Mouse (Mus musculus) lung, embryonic 16.5 days (tissue): ENCODE data around the gene Vamp1. TPM values are rescaled to one million over a fixed set of nuclear protein-coding genes. Genes with fewer than 3 reads are reported as not detected.

Experiments
- ATAC-seq: fragments of 200-750 bp; cut with Nextera tagmentation; 2 replicates; pipeline ENCODE4 v1.8.0; 2017; ENCODE audit warnings: low read depth, mild to moderate bottlenecking, moderate library complexity
- H3K27ac ChIP-seq: fragments of 300-500 bp; sonication (generic); 2 replicates; pipeline ENCODE4 v1.5.1; 2014; ENCODE audit warnings: mild to moderate bottlenecking, control low read depth, low read length
- H3K27me3 ChIP-seq: fragments of 300-500 bp; sonication (generic); 2 replicates; pipeline ENCODE4 v1.6.1; 2014; ENCODE audit warnings: low read depth, low read length, mixed read lengths; ENCODE audit not compliant: control insufficient read depth, insufficient read depth
- H3K36me3 ChIP-seq: fragments of 300-500 bp; sonication (generic); 2 replicates; pipeline ENCODE4 v1.6.1; 2014; ENCODE audit warnings: low read length; ENCODE audit not compliant: control insufficient read depth, insufficient read depth
- H3K4me1 ChIP-seq: fragments of 300-500 bp; sonication (generic); replicated peaks from 2 replicates; pipeline ENCODE4 v1.6.1; 2014; ENCODE audit warnings: low read length, mixed read lengths; ENCODE audit not compliant: control insufficient read depth, insufficient read depth
- H3K4me2 ChIP-seq: fragments of 300-500 bp; sonication (generic); 2 replicates; pipeline ENCODE4 v1.6.1; 2014; ENCODE audit warnings: low read depth, low read length, control low read depth
- H3K4me3 ChIP-seq: fragments of 300-500 bp; sonication (generic); 2 replicates; pipeline ENCODE4 v1.5.1; 2014; ENCODE audit warnings: mild to moderate bottlenecking, low read length, control low read depth
- H3K9ac ChIP-seq: fragments of 300-500 bp; sonication (generic); 2 replicates; pipeline ENCODE4 v1.6.1; 2014; ENCODE audit warnings: low read length, control low read depth
- H3K9me3 ChIP-seq: fragments of 300-500 bp; sonication (generic); 2 replicates; pipeline ENCODE4 v1.6.1; 2016; ENCODE audit warnings: low read length; ENCODE audit not compliant: control insufficient read depth
- WGBS: fragments of 180-500 bp; shearing (Covaris S2); extraction: QIAGEN DNeasy Blood & Tissue Kit; methylation state at CpG from one replicate; pipeline ENCODE4 v1.1.7; 2014; 5-methylcytosine and 5-hydroxymethylcytosine counted together
- polyA plus RNA-seq: library from polyadenylated mRNA; unstranded; fragments of >200 nt; fragmentation: Nextera tagmentation; extraction: Ambion mirVana; gene quantifications from 2 replicates; pipeline ENCODE4 v1.2.1, GENCODE M21; 2015

The Vamp1 gene
- polyA plus RNA-seq, 1 experiment from 2014 or later: 5.2 TPM

DNA sequence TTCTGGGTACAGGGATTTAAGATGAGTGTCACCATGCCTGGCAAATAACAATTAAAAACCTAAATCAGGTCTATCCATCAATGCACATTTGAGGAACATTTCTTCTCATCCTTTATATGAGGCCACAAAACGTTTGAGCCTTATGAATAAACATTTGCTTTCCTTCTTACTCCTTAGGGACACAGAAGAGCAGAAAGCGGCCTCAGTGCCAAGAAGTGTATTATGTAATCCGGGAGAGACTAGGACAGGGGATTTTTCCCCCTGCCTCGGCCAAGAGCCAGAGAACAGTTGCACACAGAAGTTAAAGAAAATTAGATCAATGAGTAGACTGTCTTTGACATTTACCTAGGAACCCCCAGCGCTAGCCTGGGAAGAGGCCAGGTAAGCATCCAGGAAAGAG, 33.2 kb upstream of the Vamp1 start:
- Histone ChIP-seq H3K27ac (no peak overlapping the region), H3K27me3 (no peaks in the 10 kb centered on the region), H3K9ac (no peak overlapping the region), H3K4me2 (no peak overlapping the region), H3K4me1 (no peaks in the 10 kb centered on the region), H3K4me3 (no peak overlapping the region), H3K9me3 (no peaks in the 10 kb centered on the region), H3K36me3 (peaks cover 84% of the 10 kb centered on the region)
- 76% methylated on average over 5 of the region's 5 CpGs for WGBS
- ATAC-seq: no peak

DNA sequence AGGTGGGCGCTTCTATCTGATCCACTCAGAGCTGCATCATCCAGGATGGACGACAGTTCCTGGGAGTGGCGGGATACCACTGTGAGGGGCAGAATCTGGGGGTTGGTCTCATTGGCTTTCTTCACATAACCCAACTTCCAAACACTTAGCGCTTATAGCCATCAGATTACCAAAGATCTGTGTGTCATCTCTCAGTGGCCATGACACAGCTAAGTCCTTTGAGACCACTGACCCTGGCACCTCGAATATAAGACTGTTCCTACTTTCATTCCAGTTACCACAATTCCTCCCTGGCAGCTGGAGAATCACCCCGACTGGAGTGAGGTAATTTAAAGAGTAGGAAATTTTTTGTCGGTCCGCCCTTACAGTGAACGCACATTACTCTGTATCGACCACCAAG, 29.1 kb upstream of the Vamp1 start:
- ATAC-seq: no peak
- Histone ChIP-seq H3K4me1 (peaks cover 8% of the 10 kb centered on the region), H3K36me3 (peaks cover 57% of the 10 kb centered on the region), H3K27me3 (no peaks in the 10 kb centered on the region), H3K9ac (no peak overlapping the region), H3K27ac (no peak overlapping the region), H3K9me3 (no peaks in the 10 kb centered on the region), H3K4me2 (no peak overlapping the region), H3K4me3 (no peak overlapping the region)
- WGBS: 94% methylated on average over 10 of the region's 10 CpGs

- peaks cover 24% of the 10 kb centered on the region for H3K36me3 ChIP-seq
- H3K4me3 ChIP-seq: peak overlapping the region; percentile 74
- H3K4me1 ChIP-seq: peaks cover 17% of the 10 kb centered on the region
- no peak for ATAC-seq
- peak overlapping the region; percentile 92 for H3K27ac ChIP-seq
- peak overlapping the region; percentile 63 for H3K4me2 ChIP-seq
- H3K9me3 ChIP-seq: no peaks in the 10 kb centered on the region
- peak overlapping the region; percentile 81 for H3K9ac ChIP-seq
- H3K27me3 ChIP-seq: no peaks in the 10 kb centered on the region
Measured at GRCm38 (mm10) chr6:125190816-125191215, 24.5 kb upstream of the Vamp1 start.

DNA sequence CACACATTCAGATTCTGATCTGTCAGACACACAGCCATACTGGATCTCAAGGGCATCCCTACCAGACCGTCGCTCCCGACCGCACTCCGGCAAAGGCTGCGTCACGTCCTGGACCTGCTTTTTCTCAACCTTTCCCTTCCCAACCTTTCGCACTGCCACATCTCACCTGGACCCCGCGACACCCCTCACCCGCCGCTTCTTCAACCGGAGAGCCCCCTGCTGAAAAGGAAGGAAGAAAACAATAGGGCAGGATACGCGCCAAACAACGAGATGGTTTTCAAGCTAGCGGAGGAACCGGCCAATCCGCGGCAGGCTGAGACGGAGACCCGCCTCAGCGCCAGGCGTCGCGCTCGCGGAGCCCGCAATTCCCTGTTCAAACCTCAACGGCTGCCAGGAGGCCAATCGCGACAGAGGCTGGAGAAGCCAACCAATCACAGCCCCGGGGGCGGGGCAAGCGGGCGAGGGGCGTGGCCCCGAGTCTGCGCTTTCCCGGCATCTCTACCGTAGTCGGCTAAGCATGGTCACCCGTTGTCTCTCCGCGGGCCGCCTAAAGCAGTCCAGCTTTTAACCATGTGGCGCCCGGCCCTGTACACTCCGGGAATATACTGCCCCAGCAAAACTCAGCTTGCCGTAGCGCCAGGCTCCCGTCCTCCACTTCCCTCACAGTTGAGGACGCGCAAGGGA, 23.9 kb upstream of the Vamp1 start, which contains the start of the genes Ncapd2 and Mrpl51:
Gene Ncapd2, minus strand, starts transcription at position 370 of the 684 bp plus-strand sequence.
Gene Mrpl51, plus strand, starts transcription at position 470 of the 684 bp plus-strand sequence.
- no peaks in the 10 kb centered on the region for H3K9me3 ChIP-seq
- H3K4me3 ChIP-seq: peak within 1 kb of the TSS; percentile 74
- peak within 1 kb of the TSS; percentile 81 for H3K9ac ChIP-seq
- peak; percentile 97 for ATAC-seq
- H3K36me3 ChIP-seq: peaks cover 17% of the 10 kb centered on the region
- H3K4me2 ChIP-seq: peak within 1 kb of the TSS; percentile 82
- under 1% methylated on average over 54 of the region's 54 CpGs for WGBS
- H3K27ac ChIP-seq: peak within 1 kb of the TSS; percentile 100
- no peaks in the 10 kb centered on the region for H3K27me3 ChIP-seq
- H3K4me1 ChIP-seq: peaks cover 17% of the 10 kb centered on the region

DNA sequence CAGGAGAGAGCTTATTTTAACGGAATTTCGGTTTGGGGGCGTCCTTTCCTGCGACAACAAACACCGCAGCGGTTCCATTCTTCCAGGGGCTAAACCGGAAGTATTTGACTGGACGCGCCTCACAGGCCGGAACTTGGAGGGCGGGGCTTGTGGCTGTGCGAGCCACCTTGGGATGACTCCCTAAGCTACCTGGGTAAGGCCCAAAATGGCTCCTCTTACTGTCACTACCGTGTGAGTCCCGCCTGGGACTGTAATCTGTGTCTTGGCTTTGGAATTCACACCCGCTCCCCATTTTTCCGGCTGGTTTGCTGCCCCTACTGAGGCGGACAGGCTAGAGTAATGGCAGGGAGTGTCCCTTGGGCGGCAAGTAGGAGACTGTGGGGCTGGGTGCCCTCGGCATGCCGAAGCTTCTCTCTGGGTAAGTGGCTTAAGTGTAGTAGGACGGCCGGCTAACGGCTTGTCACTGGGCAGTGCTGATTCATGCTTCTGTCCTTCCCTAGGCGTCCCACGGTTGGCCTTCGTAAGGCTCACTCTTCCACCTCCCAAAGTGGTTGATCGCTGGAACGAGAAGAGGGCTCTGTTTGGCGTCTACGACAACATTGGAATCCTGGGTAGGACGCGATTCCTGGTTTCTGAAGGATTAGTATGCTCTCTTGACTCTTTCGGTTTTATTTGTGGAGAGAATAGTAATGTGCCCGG, 23.2 kb upstream of the Vamp1 start:
- Histone ChIP-seq H3K27me3 (no peaks in the 10 kb centered on the region), H3K9me3 (no peaks in the 10 kb centered on the region), H3K27ac (peak overlapping the region; percentile 100), H3K4me3 (peak overlapping the region; percentile 74), H3K36me3 (peaks cover 10% of the 10 kb centered on the region), H3K9ac (peak overlapping the region; percentile 80), H3K4me2 (peak overlapping the region; percentile 82), H3K4me1 (peaks cover 17% of the 10 kb centered on the region)
- ATAC-seq: peak; percentile 93
- WGBS: under 1% methylated on average over 34 of the region's 34 CpGs

GRCm38 (mm10) chr6:125192841-125193240, 22.5 kb upstream of the Vamp1 start:
- peak overlapping the region; percentile 82 for H3K4me2 ChIP-seq
- peak overlapping the region; percentile 80 for H3K9ac ChIP-seq
- H3K27me3 ChIP-seq: no peaks in the 10 kb centered on the region
- H3K36me3 ChIP-seq: peaks cover 3% of the 10 kb centered on the region; the same call in 1 of the 2 replicates
- no peak for ATAC-seq
- peak overlapping the region; percentile 74 for H3K4me3 ChIP-seq
- peak overlapping the region; percentile 100 for H3K27ac ChIP-seq
- WGBS: 28% methylated on average over 5 of the region's 5 CpGs
- peaks cover 17% of the 10 kb centered on the region for H3K4me1 ChIP-seq
- no peaks in the 10 kb centered on the region for H3K9me3 ChIP-seq

- no peak overlapping the region; the same call in 1 of the 2 replicates for H3K4me3 ChIP-seq
- no peaks in the 10 kb centered on the region for H3K9me3 ChIP-seq
- H3K4me2 ChIP-seq: no peak overlapping the region; the same call in 1 of the 2 replicates
- no peak for ATAC-seq
- 45% methylated on average over 7 of the region's 7 CpGs for WGBS
- peaks cover 17% of the 10 kb centered on the region for H3K4me1 ChIP-seq
- H3K9ac ChIP-seq: no peak overlapping the region
- no peaks in the 10 kb centered on the region for H3K27me3 ChIP-seq
- no peak overlapping the region for H3K27ac ChIP-seq
- H3K36me3 ChIP-seq: peaks cover 3% of the 10 kb centered on the region; the same call in 1 of the 2 replicates
Measured at GRCm38 (mm10) chr6:125193390-125193789, 22.0 kb upstream of the Vamp1 start.

DNA sequence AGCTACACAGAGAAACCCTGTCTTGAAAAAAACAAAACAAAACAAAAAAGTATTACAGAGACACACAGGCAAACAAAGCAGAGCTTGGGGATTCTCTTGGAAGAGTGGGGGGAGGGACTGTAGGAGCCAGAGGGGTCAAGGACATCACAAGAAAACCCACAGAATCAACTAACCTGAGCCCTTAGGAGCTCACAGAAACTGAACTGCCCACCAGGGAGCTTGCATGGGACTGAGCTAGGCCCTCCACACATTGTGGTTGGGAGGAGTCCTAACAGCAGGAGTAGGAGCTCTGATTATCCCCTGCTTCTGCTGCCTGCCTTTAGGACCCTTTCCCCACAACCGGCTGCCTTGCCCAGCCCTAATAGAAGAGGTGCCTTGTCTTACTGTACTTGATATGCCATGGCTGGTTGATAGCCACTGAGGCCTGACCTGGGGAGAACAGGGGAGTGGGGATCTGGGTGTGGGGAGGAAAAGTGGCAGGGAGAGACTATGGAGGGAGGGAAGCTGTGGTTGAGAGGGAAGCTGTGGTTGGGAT, 19.7 kb upstream of the Vamp1 start:
- ATAC-seq: no peak

DNA sequence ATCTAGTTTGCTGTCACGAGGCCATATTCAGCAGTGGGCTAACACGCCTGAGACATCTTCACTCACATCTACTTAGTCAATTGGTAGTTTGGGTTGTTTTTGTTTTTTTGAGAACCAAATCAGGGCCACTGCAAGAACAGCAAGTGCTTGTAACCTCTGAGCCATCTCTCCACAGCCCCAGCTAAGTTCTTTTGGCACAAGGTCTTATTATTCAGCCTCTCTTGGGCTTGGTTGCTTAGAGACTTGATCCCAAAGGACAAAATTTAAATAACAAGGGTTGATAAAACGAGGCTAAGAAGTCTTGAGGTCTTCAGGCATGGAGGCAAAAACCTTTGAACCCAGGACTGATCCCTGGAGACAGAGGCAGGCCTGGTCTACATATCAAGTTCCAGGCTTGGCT, 19.1 kb upstream of the Vamp1 start:
- Histone ChIP-seq H3K9ac (no peak overlapping the region), H3K4me3 (no peak overlapping the region), H3K4me1 (peaks cover 9% of the 10 kb centered on the region), H3K9me3 (no peaks in the 10 kb centered on the region), H3K36me3 (peaks cover 3% of the 10 kb centered on the region; the same call in 1 of the 2 replicates), H3K27me3 (no peaks in the 10 kb centered on the region), H3K4me2 (no peak overlapping the region), H3K27ac (no peak overlapping the region)
- 78% methylated on average over 3 of the region's 3 CpGs for WGBS
- ATAC-seq: no peak

More for the DNA sequence above, 19.7 kb upstream of the Vamp1 start:
- peaks cover 3% of the 10 kb centered on the region; the same call in 1 of the 2 replicates for H3K36me3 ChIP-seq
- H3K27ac ChIP-seq: no peak overlapping the region
- 60% methylated on average over 1 of the region's 1 CpGs for WGBS
- H3K9ac ChIP-seq: no peak overlapping the region
- H3K27me3 ChIP-seq: no peaks in the 10 kb centered on the region
- no peak overlapping the region for H3K4me3 ChIP-seq
- no peaks in the 10 kb centered on the region for H3K9me3 ChIP-seq
- H3K4me1 ChIP-seq: peaks cover 11% of the 10 kb centered on the region
- H3K4me2 ChIP-seq: no peak overlapping the region
